Mouse (Mus musculus) embryonic facial prominence, embryonic 11.5 days (tissue): ENCODE measurements around the gene Gps2. TPM values are rescaled to one million over a fixed set of nuclear protein-coding genes. Genes with fewer than 3 reads are reported as not detected.

Experiments
- ATAC-seq: fragments of 200-750 bp; cut with Nextera tagmentation; replicated peaks from 2 replicates; pipeline ENCODE4 v1.8.0; 2017; ENCODE audit warnings: low read depth; ENCODE audit not compliant: insufficient number of reproducible peaks, low FRiP score, low TSS enrichment
- DNase-seq: peaks from one replicate; pipeline ENCODE4 v3.0.0-alpha.2; 2015; ENCODE audit warnings: low spot score
- H3K27ac ChIP-seq: fragments of 300-500 bp; sonication (generic); replicated peaks from 2 replicates; pipeline ENCODE4 v1.5.1; 2014; ENCODE audit warnings: mild to moderate bottlenecking, low read depth, low read length, control low read depth
- H3K27me3 ChIP-seq: fragments of 300-500 bp; sonication (generic); 2 replicates; pipeline ENCODE4 v1.6.1; 2014; ENCODE audit warnings: mild to moderate bottlenecking, low read length, moderate library complexity, mixed read lengths; ENCODE audit not compliant: control insufficient read depth, insufficient read depth
- H3K36me3 ChIP-seq: fragments of 300-500 bp; sonication (generic); replicated peaks from 2 replicates; pipeline ENCODE4 v1.6.1; 2014; ENCODE audit warnings: low read depth, mild to moderate bottlenecking, low read length, moderate library complexity, mixed read lengths; ENCODE audit not compliant: control insufficient read depth, insufficient read depth
- H3K4me1 ChIP-seq: fragments of 300-500 bp; sonication (generic); 2 replicates; pipeline ENCODE4 v1.6.1; 2014; ENCODE audit warnings: low read length, mixed read lengths; ENCODE audit not compliant: control insufficient read depth, insufficient read depth
- H3K4me2 ChIP-seq: fragments of 300-500 bp; sonication (generic); 2 replicates; pipeline ENCODE4 v1.6.1; 2014; ENCODE audit warnings: low read depth, mild to moderate bottlenecking, control low read depth, low read length, moderate library complexity
- H3K4me3 ChIP-seq: fragments of 300-500 bp; sonication (generic); 2 replicates; pipeline ENCODE4 v1.5.1; 2014; ENCODE audit warnings: low read depth, low read length, control low read depth
- H3K9ac ChIP-seq: fragments of 300-500 bp; sonication (generic); replicated peaks from 2 replicates; pipeline ENCODE4 v1.6.1; 2014; ENCODE audit warnings: mild to moderate bottlenecking, control low read depth, low read length
- H3K9me3 ChIP-seq: fragments of 300-500 bp; sonication (generic); replicated peaks from 2 replicates; pipeline ENCODE4 v1.6.1; 2016; ENCODE audit warnings: mild to moderate bottlenecking, low read length, inconsistent platforms, mixed read lengths; ENCODE audit not compliant: control insufficient read depth
- WGBS: fragments of 180-500 bp; shearing (Covaris S2); extraction: QIAGEN DNeasy Blood & Tissue Kit; methylation state at CpG from one replicate; pipeline ENCODE4 v1.1.7; 2014; 5-methylcytosine and 5-hydroxymethylcytosine counted together
- polyA plus RNA-seq: library from polyadenylated mRNA; unstranded; fragments of >200 nt; fragmentation: Nextera tagmentation; extraction: Ambion mirVana; gene quantifications from 2 replicates; pipeline ENCODE4 v1.2.1, GENCODE M21; 2014

Gps2 gene
- polyA plus RNA-seq, 1 experiment from 2014 or later = 76.2 TPM

GRCm38 (mm10) chr11:69945997-69946891 lies 32.6 kb downstream of the Gps2 start:
- WGBS = 89% methylated on average over 18 of the region's 18 CpGs
- H3K36me3 ChIP-seq = peaks cover 4% of the 10 kb centered on the region

GRCm38 (mm10) chr11:69947337-69948065 lies 33.8 kb downstream of the Gps2 start:
- peak; percentile 22 for ATAC-seq
- Histone ChIP-seq H3K36me3 (peaks cover 4% of the 10 kb centered on the region), H3K9me3 (no peaks in the 10 kb centered on the region), H3K27me3 (no peaks in the 10 kb centered on the region), H3K4me3 (peak overlapping the region; percentile 58), H3K9ac (peak overlapping the region; percentile 63), H3K27ac (peak overlapping the region; percentile 87), H3K4me2 (peak overlapping the region; percentile 69), H3K4me1 (0 out of 2 replicates have a peak, but pooled peaks cover 3% of the 10 kb centered on the region)
- DNase-seq = peak; percentile 76
- WGBS = under 1% methylated on average over 29 of the region's 29 CpGs

More at GRCm38 (mm10) chr11:69945997-69946891, 32.6 kb downstream of the Gps2 start:
- H3K27ac ChIP-seq = no peak overlapping the region
- H3K27me3 ChIP-seq = no peaks in the 10 kb centered on the region
- H3K4me2 ChIP-seq = peak overlapping the region; percentile 69
- H3K4me1 ChIP-seq = 0 out of 2 replicates have a peak, but pooled peaks cover 3% of the 10 kb centered on the region
- H3K9ac ChIP-seq = no peak overlapping the region
- H3K9me3 ChIP-seq = no peaks in the 10 kb centered on the region
- H3K4me3 ChIP-seq = no peak overlapping the region; the same call in 1 of the 2 replicates
- no peak for DNase-seq
- ATAC-seq = no peak

- peak within 1 kb of the TSS; percentile 87 for H3K27ac ChIP-seq
- H3K9me3 ChIP-seq = no peaks in the 10 kb centered on the region
- peak within 1 kb of the TSS; percentile 80 for H3K9ac ChIP-seq
- peak within 1 kb of the TSS; percentile 69 for H3K4me2 ChIP-seq
- H3K36me3 ChIP-seq = peaks cover 4% of the 10 kb centered on the region
- under 1% methylated on average over 34 of the region's 34 CpGs for WGBS
- no peaks in the 10 kb centered on the region for H3K27me3 ChIP-seq
- 0 out of 2 replicates have a peak, but pooled peaks cover 3% of the 10 kb centered on the region for H3K4me1 ChIP-seq
- peak within 1 kb of the TSS; percentile 58 for H3K4me3 ChIP-seq
- peak; percentile 99 for DNase-seq
- peak; percentile 91 for ATAC-seq
Observed at GRCm38 (mm10) chr11:69948066-69948762, 34.5 kb downstream of the Gps2 start, which contains the start of gene Slc2a4. Gene Slc2a4, minus strand, starts transcription at chr11:69948188.

GRCm38 (mm10) chr11:69948763-69949150 lies 35.1 kb downstream of the Gps2 start:
- H3K4me2 ChIP-seq = peak overlapping the region; percentile 69
- DNase-seq (peak; percentile 96), ATAC-seq (peak; percentile 53)
- H3K27ac ChIP-seq = peak overlapping the region; percentile 87
- no peaks in the 10 kb centered on the region for H3K27me3 ChIP-seq
- peaks cover 4% of the 10 kb centered on the region for H3K36me3 ChIP-seq
- no peaks in the 10 kb centered on the region for H3K9me3 ChIP-seq
- H3K9ac ChIP-seq = peak overlapping the region; percentile 80
- peak overlapping the region; percentile 58 for H3K4me3 ChIP-seq
- WGBS = 0% methylated on average over 14 of the region's 14 CpGs
- H3K4me1 ChIP-seq = 0 out of 2 replicates have a peak, but pooled peaks cover 3% of the 10 kb centered on the region

GRCm38 (mm10) chr11:69950807-69951459 lies 37.2 kb downstream of the Gps2 start:
- no peak overlapping the region for H3K27ac ChIP-seq
- WGBS = 40% methylated on average over 4 of the region's 4 CpGs
- H3K4me1 ChIP-seq = 0 out of 2 replicates have a peak, but pooled peaks cover 3% of the 10 kb centered on the region
- H3K9ac ChIP-seq = no peak overlapping the region
- H3K9me3 ChIP-seq = no peaks in the 10 kb centered on the region
- ATAC-seq (no peak), DNase-seq (no peak)
- H3K4me3 ChIP-seq = no peak overlapping the region
- no peaks in the 10 kb centered on the region for H3K36me3 ChIP-seq
- no peaks in the 10 kb centered on the region for H3K27me3 ChIP-seq
- H3K4me2 ChIP-seq = no peak overlapping the region

GRCm38 (mm10) chr11:69952274-69952673 lies 38.6 kb downstream of the Gps2 start:
- WGBS = 29% methylated on average over 1 of the region's 1 CpGs
- Histone ChIP-seq H3K4me2 (no peak overlapping the region), H3K27ac (no peak overlapping the region), H3K36me3 (no peaks in the 10 kb centered on the region), H3K9me3 (no peaks in the 10 kb centered on the region), H3K4me1 (0 out of 2 replicates have a peak, but pooled peaks cover under 1% of the 10 kb centered on the region), H3K9ac (no peak overlapping the region), H3K27me3 (no peaks in the 10 kb centered on the region), H3K4me3 (no peak overlapping the region)
- ATAC-seq = no peak
- no peak for DNase-seq

GRCm38 (mm10) chr11:69953267-69953915 lies 39.7 kb downstream of the Gps2 start:
- H3K27ac ChIP-seq = no peak overlapping the region
- no peaks in the 10 kb centered on the region for H3K9me3 ChIP-seq
- H3K4me2 ChIP-seq = no peak overlapping the region
- ATAC-seq (no peak), DNase-seq (no peak)
- WGBS = 66% methylated on average over 11 of the region's 11 CpGs
- H3K9ac ChIP-seq = no peak overlapping the region
- H3K36me3 ChIP-seq = no peaks in the 10 kb centered on the region
- no peak overlapping the region for H3K4me3 ChIP-seq
- no peaks in the 10 kb centered on the region for H3K4me1 ChIP-seq
- no peaks in the 10 kb centered on the region for H3K27me3 ChIP-seq
